Mouse (Mus musculus): ENCODE measurements at regions not wholly inside any gene's neighbourhood (a gene's known extent, or its start where the extent isn't known, plus 50 kb on each side); places are given as distances from the start of the nearest gene placed in this dataset.

DNA sequence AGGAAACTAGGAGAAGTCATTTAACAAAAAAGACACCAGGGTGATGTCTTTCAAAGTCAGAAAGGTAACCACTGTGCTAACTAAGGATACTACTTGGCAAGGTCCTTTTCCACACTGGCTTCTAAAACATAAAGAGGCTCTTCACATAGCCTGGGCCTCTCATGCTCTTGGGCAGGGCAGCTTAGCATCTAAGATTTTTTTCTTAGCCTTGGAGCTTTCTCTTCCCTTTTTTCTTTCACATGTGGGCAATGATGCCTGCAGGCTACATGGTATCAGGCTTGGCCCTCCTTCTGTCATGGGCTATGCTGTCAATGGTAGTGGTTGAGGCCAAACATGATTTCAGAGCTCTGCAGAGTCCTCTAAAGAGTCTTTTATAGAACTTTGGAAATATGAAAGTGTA, 60.6 kb downstream of the Serpinb6d start:
- no peak for DNase-seq (ENCODE audit: low spot score)

DNA sequence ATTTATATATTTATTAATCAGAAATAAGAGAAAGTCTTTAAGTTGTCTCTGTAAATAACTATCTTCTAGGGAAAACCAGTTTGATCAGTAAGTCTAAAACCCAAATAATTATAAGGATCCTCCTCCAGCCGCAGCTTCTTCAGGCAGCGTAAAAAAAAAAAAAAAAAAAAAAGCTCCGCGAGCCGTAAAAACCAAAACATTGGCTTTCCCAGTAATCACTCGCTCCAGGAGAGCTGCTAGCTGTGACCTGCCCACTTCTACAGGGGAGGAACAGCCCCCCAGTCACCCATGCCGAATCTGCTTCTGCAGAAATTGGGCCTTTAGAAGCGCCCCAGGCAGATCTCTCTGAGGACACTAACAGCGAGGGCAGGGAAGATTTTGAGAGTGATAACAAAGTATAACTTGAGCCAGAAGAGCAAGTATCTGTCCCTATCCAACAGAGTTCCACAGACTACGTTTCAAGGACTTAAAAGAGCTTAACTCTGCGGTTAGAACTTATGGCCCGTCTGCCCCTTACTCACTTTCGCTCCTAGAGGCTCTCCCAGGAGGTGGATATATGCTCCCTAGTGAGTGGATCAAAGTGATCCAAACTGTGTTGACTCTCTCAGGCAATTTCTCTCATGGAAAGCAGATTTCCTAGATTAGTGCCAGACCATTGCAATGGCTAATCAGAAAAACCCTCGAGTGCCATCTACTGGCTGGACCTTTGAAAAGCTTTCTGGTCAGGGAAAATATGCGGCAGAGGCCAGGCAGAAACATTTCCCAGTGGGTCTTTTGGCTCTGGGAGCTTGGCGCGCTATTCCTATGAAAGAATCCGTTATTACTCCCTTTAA, 80.7 kb downstream of the Serpinb6e start:
- peak; percentile 60 for DNase-seq (ENCODE audit: low spot score)

DNA sequence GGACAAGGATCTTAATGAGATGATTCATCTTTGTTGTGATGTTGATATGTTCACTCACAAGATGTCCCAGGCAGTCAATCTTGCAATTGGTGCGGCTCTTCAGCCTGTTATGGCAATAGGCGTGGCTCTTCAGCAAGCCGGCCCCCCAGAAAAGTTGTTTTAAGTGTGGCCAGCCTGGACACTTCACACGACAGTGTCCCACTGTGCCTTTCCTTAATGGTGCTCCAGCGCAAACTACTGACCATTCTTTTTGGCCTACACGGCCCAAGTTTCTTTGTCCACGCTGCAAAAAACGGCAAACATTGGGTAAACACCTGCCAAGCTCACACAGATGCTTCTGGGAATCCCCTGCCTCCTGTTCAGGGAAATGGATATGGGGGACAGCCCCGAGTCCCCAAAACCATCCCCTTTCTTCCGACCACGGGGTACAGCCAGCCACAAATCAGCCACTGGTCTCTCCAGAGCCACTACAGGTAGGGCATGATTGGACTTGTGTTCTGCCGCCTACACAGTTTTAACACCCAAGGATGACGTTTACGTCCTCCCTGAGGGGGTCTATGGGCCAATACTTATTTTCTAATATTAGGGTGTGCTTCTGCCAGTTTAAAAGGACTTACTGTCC, 79.8 kb downstream of the Serpinb6e start:
- DNase-seq (ENCODE audit: low spot score) = no peak

Measured in embryo, embryonic 10 days (tissue).